Mouse (Mus musculus): Measurements from ENCODE around the gene Tex48.

- TF ChIP-seq TCF3 (IDR thresholded peaks at IDR 0.05; ENCODE audit: insufficient read length, low read depth) = no peak
- TF ChIP-seq MYOD1 (IDR thresholded peaks at IDR 0.05; ENCODE audit: control insufficient read depth in 1 of 3, insufficient read length in 2 of 3, low read depth in 2 of 3) = no peak
- TF ChIP-seq POLR2AphosphoS2 (IDR thresholded peaks at IDR 0.05; ENCODE audit: insufficient read length, low read depth) = no peak
- TF ChIP-seq MYOG (IDR thresholded peaks at IDR 0.05; ENCODE audit: control insufficient read depth in 1 of 3, insufficient read depth in 1 of 3, insufficient read length in 2 of 3, low read depth in 2 of 3) = no peak
- no peak for TF ChIP-seq POLR2A (IDR thresholded peaks at IDR 0.05; ENCODE audit: insufficient read length, low read depth)
- no peak for TF ChIP-seq TCF12 (IDR thresholded peaks at IDR 0.05; ENCODE audit: insufficient read depth, poor library complexity, severe bottlenecking)
- no peak for TF ChIP-seq CEBPB (IDR thresholded peaks at IDR 0.05; ENCODE audit: insufficient read depth, poor library complexity, severe bottlenecking)
- TF ChIP-seq E2F4 (IDR thresholded peaks at IDR 0.05; ENCODE audit: insufficient read depth) = no peak
- TF ChIP-seq USF1 (IDR thresholded peaks at IDR 0.05; ENCODE audit: low read depth) = no peak
These were observed 36.9 kb upstream of the Tex48 start for GRCm38 (mm10) chr4:63659086-63659485.

Data from myocyte (in vitro differentiated cells).